Mouse (Mus musculus): ENCODE data around the gene Pde1a.

DNA sequence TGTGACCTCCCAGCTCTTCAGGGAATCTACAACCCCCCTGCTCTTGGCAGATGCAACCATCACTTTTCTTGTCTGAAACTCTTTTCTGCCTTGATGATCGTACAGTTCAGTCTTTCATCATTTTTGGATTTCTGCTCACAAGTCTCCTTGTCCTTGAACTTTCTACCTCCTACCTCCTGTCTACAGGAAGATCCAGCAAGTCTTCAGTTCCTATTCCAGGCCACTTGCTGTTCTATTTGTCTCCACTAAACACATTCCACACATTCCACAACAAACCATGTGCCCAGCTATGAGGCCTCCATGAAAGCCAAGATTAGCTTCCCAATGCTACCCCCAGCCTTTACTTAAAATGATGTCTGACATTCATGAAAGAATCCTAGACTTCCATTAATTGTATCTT, 163.2 kb downstream of the Pde1a start:
- TF ChIP-seq CTCF (IDR thresholded peaks at IDR 0.05; ENCODE audit: borderline replicate concordance, control insufficient read depth, extremely low read depth, insufficient read depth, low read length, poor library complexity): no peak
- TF ChIP-seq POLR2A (IDR thresholded peaks at IDR 0.05; ENCODE audit: control insufficient read depth, extremely low read depth, insufficient read depth, low read length, poor library complexity): no peak
